Mouse (Mus musculus): ENCODE measurements at regions not wholly inside any gene's neighbourhood (a gene's known extent, or its start where the extent isn't known, plus 50 kb on each side); places are given as distances from the start of the nearest gene placed in this dataset.

DNA sequence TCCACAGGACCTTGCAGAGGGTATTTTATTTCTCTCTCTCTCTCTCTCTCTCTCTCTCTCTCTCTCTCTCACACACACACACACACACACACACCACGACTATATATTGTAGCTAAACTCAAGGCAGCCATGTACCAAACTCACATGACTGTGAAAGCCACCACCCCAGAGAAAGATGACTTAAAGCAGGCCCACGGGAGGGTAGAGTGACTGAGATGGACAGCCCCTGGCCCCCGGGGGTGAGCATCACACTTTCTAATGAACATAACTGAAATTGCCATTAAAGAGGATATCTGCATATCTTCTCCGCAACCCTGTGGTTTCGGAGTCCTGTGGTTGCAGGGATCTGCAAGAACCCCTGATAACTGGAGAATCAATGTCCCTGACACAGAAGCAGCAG is 197.1 kb upstream of the Spdye4c start:
- DNase-seq (ENCODE audit: low read depth, low spot score) = no peak

DNA sequence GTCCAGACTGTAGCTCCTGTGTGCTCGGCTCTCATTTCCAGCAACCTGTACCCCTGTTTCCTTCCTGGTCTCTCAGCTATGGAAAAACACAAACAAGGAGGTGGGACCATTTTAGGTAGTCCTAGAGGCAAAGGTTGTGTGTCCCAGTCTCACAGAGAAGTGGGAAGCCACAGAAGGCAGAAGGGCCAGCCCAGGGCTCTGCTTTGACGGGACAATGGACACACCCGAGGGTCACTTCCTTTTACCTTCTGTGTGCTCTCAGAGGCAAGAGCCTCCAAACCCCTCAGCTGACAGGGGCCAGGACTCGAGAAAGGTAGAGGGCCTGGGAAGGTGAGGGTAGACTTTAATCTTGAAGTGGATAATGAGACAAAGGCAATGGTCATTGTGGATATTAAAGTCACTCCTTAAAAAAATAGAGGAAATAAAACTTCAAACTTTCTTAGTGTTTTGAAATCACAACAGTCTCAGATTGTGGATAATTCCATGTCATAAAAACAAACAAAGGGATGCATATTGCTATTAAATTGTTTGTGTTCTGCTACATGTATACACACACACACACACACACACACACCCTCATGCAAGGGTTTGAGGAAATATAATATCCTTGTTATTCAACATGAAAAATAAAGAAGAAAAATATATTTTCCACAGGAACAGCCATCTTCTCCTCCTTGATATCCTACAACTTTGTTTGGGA is 195.6 kb upstream of the Spdye4c start:
- peak; percentile 22 for DNase-seq (ENCODE audit: low read depth, low spot score)

DNA sequence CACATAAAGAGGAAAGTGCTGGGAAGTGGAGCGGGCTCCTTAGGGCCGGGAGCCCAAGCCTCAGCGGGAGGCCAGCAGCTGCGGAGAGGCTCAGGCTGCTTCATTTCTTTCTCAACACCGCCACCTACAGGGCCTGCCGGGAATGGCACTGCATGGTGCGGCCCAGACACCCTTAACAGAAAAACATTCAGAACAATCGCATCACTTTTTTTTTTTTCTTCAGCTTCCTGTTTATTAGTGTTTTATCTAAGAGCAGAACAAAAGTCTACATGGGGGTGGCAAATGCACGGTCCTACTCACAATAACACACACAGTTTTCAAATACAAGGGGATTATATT is 195.0 kb upstream of the Spdye4c start:
- DNase-seq (ENCODE audit: low read depth, low spot score) = peak; percentile 84

DNA sequence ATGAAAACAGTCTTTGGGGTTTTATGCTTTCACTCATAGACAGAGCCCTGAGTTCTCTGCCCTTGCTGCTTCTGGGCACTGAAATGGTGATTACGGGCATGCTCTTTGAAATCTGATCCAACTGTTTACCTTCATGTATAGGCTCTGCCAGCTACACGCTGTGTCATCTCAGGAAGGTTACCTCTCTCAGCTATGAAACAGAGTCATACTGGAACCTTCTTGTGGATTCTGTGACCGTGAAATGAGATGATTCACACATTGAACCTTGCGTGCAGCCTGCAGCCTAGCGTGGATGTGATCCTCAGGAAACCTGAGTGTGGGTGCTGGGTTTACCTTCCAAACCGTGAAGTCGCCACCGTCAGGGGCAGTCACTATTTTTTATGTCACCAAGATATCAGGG is 189.7 kb upstream of the Spdye4c start:
- DNase-seq (ENCODE audit: low read depth, low spot score) = no peak

DNA sequence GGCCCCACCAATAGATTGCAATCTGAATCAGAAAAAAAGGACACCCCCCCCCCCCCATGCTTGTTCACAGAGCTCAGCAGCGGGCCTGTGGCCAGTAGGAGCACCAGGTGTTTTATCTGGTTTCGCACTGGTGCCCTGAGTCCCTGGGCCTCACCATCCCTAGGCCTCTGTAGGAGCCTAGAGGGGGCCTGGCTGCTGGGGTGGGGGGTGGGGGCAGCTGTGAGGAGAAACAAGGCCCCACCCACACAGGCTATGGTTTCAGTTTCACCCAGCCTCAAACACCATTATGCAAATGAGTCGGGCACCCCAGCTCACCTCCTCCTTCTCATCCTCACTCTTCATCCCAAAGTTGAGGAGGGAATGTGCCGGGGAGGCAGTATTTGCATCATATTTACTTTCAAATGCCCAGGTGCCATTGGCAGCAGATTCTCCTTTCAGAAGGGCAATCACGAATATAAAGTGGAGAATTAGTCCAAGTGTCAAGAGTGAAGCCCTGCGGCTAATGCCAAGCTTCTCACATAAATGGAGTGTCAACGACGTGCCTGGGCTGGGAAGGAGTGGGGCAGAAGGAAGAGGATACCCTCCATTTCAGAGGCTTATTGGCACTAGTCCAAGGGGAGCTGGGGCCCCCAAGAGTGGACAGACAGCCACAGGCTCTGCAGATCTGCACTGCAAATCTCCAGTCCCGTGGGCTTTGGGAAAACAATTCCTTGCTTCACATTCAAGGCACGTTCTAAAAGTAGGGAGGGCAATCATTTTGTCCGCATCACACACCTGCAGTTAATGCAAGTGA is 187.7 kb upstream of the Spdye4c start:
- no peak for DNase-seq (ENCODE audit: low read depth, low spot score)

DNA sequence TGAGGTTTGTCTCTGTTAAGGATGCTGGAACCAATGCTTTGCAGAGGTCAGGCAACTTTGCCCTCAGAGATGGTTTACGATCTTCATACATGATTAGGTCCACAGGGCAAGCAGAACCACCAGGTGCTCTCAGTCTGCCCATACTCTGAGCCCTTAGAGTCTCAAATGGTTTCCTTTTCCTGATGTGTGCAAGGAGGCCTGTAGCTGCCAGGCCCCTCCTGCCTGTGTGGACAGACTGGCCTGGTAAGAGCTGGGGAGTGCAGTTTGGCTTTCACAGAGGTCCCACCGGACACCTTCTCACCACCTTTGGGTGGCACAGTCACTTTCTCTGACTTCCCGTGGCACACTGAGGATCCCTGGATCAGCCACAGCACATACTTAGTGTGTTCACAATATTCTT is 186.6 kb upstream of the Spdye4c start:
- DNase-seq (ENCODE audit: low read depth, low spot score) = no peak

DNA sequence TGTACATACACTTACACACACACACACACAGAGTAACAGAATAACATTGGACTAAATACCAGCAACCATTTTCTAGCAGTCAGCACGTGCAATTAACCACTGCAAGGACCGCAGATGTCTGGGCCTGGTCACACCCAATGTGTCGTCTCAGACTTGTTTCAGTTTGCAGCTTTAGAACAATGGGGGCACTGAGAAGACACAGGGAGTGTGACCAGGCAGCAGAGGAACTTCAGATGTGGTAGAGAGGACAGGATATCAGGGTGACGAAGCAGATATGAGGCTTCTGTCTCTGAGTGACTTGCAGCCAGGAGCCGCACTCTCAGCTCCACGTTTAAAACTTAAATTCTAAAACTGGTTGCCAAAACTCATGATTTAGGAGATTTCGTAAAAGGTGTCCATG is 183.9 kb upstream of the Spdye4c start:
- no peak for DNase-seq (ENCODE audit: low read depth, low spot score)

DNA sequence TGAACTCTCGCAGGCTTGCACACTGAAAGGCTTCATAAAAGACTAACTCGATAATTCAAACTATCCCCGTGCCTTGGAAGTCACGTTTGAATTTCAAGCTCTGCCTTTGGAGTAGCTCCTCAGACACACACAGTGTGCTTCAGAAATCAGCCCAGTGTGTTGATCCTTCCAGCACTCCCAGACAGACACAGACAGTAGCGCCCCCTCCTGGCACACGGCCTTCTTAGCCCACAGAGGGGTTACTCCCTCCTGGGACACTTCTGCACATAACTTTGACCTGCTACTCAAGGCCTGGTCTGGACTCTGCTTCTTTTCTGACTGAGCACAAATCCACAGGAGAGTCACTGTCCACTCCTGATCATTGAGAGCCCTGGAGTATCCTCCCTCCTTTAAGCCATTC is 182.3 kb upstream of the Spdye4c start:
- DNase-seq (ENCODE audit: low read depth, low spot score) = no peak

DNA sequence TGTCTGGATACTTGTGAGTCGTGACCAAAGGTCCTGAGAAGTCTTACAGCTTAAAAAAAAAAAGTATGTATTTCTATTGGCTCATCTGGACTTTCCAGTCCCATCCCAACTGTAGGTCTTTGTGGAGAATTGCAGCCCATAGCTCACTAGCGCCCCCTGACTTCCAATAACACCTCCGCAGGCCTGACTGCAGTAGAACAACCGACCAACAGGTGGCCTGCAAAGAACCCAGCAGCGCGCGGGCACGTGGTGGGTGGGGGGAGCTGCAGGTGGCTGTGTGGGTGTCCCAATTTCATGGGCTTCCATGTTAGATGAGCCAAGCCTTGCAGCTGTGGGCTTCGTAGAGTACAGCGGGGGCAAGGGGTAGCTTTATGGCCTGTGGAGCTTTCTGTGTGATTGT is 178.7 kb upstream of the Spdye4c start:
- peak; percentile 46 for DNase-seq (ENCODE audit: low read depth, low spot score)

DNA sequence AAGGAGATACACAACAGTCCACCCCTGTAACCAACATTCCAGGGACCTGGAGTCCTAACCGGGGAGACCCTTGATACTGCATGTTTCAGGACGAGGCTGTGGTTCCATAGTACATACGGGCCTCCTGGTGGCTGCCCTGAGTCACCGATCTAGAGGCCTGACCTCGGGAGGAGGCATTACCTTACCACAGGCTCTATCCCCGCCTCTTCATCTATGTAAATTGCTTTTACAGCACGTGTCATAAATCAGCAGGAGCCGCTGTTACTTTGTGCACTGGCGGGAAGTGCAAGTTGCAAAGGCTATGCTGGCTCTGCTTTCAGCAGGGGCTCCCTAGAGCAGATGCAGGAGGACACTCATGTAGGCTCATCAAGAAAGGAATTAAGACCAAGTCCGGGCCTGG is 178.0 kb upstream of the Spdye4c start:
- DNase-seq (ENCODE audit: low read depth, low spot score) = no peak

DNA sequence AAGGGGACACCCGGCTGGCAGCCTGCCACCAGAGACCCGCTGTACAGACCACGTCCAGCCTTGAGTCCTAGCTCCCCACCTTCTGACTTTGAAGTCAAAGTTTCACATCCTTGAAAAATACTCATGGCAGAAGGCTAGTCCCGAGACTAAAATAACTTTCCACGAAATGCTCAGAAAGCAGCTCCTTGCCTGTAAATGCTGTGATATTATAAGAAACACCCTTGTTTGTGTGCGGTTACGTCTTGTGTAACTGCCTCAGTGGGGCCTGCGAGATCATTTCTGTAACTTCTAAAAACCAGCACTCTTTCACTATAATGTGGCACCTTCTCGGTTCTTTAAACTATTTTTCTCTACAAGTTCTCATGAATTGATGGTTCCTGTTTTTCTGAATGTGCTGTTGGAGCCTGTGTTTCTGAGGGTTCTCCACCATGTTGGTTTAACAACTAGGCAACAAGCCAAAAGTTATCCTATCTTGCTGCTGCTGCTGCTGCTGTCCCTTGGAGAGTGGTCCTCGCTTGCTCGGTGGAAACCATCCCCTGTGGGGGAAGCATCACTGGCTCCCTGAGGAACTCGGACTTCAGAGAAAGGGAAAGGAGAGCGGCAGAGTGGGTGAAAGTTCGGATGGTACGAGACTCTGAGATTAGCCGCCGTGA is 176.3 kb upstream of the Spdye4c start:
- no peak for DNase-seq (ENCODE audit: low read depth, low spot score)

DNA sequence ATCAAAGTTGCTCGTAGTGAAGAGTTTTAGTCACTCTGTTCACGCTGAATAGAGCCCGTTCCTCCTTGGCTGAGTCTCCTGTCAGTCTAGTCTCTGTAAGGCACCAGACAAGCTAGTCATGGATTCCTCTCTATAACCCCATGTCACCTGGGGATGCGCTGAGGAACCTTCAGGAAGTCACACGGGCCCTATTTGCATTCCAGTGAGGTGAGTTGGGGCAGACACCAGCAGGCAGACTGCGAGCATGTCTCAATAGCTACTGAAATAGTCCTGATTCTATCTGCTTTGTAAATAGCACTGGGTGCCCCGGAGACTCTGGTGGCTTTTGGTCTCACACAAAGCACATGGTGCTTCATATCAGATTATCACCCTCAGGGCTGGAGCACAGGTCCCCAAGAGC is 174.6 kb upstream of the Spdye4c start:
- no peak for DNase-seq (ENCODE audit: low read depth, low spot score)

DNA sequence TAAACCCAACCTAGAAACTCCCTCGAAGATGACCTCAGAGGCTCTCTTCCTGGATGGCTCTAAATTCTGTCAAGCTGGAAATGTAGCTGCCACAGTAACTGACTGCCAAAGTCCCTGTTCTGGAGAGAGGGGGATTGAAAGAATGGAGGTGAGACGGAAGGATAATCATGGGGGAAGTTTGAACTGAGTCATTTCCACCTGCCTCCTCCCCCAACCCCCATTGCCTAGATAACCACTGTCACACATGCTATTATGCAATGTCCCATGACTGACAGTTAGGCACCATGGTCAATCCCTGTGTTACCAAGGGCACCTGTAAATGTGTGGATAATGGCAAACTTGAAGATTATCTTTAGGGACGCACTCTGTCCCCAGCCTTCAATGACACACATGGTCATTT is 172.0 kb upstream of the Spdye4c start:
- DNase-seq (ENCODE audit: low read depth, low spot score) = no peak

DNA sequence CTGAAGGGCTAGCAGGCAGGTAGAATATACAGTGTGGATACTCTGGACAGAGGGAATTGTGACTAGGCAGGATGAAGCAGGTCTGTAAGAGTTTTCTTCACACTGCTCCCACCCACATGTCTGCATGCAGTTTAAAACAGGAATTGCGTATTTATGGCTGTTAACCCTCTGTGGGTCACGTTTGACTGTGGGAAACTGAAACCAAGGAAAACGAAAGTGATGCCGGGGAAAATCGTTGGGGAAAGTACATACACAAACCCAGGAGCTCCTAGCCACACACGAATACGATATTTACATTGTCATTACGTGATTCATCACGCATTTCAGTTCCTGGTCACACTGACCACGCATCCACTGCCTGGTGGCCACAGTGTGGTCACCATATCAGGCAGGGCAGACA is 170.6 kb upstream of the Spdye4c start:
- no peak for DNase-seq (ENCODE audit: low read depth, low spot score)

DNA sequence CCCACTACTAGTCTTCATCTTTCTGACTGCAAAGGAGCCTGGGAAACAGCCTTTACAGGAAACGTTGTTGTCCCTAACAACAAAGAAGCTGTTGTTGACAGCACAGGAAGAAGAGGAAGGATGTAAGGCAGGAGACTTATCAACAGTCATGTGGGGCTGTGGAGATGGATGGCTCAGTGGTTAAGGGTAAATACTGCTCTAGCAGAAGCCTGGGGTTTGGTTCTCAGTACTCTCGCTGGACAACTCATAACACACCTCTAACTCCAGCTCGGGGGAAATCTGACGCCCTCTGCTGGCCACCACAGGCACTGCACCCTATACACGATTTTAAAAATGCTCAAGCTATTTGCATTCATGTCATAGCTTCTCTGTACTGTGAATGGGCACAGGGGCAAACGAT is 168.3 kb upstream of the Spdye4c start:
- no peak for DNase-seq (ENCODE audit: low read depth, low spot score)

DNA sequence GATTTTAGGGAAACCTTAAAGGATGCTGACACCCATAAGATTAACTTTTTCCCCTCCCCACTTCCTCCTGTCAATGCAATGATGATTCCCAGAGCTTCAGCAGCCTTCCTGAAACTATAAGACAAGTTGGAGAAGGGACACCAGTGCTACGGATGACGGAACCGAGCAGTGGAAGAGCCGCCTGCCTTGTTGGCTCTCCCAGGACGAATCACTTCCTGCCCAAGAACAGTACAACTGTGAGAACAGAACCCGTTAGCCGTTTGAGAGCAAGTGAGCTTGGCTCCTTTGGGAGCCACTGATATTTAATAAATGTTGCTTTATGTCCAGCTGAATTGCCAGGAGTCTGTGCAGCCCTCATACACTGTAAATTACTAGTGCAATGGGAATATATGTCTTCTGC is 166.8 kb upstream of the Spdye4c start:
- no peak for DNase-seq (ENCODE audit: low read depth, low spot score)

DNA sequence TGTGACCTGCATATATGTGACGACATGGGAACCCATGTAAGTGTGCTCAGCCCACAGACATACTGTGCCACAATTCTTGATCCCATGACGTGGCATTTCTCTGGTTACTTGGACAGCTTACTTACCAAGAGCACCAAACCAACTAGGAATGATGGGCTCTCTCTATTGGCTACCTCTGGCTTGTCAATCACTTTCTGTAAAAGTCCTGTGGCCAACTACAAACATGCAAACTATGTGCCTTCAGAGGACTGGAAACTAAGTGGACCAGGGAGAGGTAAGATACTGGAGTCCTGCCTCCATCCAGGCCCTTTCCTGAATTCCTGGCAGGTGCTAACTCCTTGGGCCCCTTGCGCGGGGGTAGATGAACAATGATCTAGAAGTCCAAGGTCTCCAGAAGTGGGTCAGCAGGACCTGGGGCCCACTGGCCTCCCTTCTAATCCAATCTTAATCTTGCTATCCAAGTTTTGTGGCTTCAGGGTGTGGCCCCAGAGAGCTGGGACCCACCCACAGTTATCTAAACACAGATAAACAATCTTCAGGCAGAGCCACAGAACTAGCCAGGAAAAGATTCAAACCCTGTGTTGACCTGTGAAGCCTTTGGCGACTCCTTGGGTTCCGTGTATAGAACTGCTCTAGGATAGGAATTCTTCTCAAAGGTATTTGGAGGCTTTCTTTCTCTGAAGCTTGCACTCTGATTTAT is 163.7 kb upstream of the Spdye4c start:
- DNase-seq (ENCODE audit: low read depth, low spot score) = no peak

DNA sequence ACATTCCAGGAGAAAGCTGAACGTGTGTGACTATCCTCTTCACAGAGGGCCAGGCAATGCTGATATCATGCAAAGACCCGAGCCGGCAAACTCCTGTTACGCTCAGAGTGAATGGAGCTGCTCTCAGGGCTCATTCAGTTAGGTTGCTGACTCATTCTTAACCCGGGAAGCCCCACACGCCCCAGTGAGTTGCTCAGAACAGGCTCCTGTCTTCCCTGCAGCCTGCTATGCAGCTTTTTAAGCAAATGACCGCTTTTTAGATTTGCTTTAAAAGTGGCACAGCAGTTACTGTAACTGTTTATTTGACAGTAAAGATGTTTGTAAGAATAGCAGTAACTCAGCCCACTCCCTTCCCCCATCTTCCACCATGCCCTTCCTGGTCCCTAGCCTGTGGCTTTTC is 162.9 kb upstream of the Spdye4c start:
- no peak for DNase-seq (ENCODE audit: low read depth, low spot score)

DNA sequence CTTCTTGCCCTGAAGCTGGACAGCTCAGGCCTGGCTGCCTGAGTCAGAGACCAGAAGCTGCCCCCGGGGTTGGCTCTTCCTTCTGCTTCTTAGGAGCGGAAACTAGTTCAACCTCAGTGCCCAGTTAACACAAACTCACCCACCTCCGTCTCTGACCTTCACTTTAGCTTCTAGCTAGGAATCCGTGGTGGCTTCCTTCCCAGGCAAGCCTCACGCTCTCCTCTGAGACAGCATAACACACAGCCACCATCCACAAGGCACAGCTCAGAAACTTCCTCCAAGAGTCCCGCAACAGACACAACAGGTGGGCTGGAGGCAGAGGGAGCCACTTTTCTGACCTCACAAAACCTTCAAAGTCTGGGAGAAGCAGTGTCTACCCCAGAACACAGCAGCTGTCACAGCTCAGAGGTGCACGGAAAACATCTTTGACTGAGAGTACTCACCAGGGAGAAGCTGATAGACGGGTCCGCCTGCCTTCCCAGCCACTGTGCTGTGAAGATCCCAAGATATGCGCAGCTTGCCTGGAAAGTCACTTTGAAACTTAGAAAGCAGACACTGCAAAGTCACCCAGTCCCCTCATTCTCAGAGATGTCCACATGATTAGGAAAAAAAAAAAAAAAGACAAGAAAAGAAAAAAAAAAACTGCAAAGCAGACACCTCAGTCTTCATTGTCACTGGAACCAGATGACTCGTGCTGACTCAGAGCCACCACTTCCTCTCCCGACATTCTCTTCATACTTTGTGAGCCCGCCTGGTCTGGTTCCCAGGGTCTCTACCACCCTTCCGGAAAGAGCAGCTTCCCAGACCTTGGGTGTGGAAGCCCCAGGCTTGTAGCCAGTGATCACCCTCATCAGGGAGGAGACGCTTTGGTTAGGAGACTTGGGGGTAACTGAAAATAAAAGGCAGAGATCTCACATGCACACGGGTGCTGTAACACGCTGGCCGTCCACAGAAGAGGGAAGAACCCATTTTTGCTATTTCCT is 162.1 kb upstream of the Spdye4c start:
- DNase-seq (ENCODE audit: low read depth, low spot score) = peak; percentile 68

DNA sequence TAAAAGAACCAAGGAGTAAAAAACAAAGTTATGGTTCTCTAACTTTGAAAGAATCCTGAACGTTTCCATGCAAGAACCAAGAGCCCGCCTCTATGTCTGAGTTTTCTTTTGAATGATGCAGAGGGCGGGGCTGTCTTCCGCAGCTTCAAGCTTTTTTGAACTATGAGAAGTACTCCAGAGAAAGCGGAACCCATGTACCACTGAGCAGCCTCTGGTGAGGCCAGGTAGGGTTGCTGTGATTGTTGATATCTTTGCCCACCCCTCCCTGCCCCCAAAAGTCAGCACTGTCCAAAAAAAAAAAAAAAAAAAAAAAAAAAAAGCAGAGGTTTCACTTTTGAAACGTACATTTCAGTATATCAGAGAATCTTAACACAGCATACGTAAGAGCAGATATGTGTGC is 161.2 kb upstream of the Spdye4c start:
- DNase-seq (ENCODE audit: low read depth, low spot score) = no peak

DNA sequence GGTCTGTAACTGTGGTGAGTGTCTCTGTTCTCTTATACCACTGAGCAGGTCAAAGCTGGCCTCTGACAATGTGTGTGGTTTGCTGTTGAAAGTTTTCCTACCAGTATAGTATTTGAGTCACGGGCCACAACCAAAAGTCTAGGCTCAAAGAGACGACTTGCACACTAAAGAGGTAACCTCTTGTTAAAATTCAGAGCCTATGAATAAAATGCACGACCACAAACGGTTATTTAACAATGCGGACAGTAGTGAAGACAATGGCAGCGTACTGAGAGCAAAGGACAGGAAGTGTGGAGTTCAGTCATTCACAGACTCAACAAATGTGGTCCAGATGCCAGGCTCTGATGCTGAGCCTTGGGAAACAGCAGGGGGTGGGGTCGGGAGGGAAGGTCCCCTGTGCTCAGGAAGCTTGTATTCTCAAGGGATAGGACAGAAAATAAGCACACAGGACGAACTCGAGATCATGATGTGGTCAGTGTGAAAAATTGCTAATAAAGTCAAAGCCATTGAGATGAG is 160.2 kb upstream of the Spdye4c start:
- DNase-seq (ENCODE audit: low read depth, low spot score) = no peak

All from skeletal muscle tissue, adult 2 months (tissue).